Mouse (Mus musculus): ENCODE measurements around the gene Kmt2c.
"Not testable (repeated sequence)": the region's sequence is repeated elsewhere in the genome, so short reads cannot be mapped to it uniquely, and the experiment has no call there.

Kmt2c gene

GRCm38 (mm10) chr5:25367126-25367525, 131.5 kb downstream of the Kmt2c start:
- DNase-seq, result no peak

- DNase-seq, result no peak
Measured at GRCm38 (mm10) chr5:25353509-25353908, 145.1 kb downstream of the Kmt2c start.

- no peak for DNase-seq
Measured at GRCm38 (mm10) chr5:25331322-25331721, 167.3 kb downstream of the Kmt2c start.

- DNase-seq, result peak; percentile 25 to 34
Measured at GRCm38 (mm10) chr5:25313881-25314280, 184.7 kb downstream of the Kmt2c start.

- DNase-seq, result no peak
Measured at GRCm38 (mm10) chr5:25310226-25310625, 188.4 kb downstream of the Kmt2c start.

GRCm38 (mm10) chr5:25296830-25297229, 201.8 kb downstream of the Kmt2c start:
- DNase-seq, result no peak

- no peak for DNase-seq
Measured at GRCm38 (mm10) chr5:25283988-25284387, 214.6 kb downstream of the Kmt2c start.

GRCm38 (mm10) chr5:25276365-25276764, 222.2 kb downstream of the Kmt2c start:
- no peak for DNase-seq

- DNase-seq, result no peak
Measured at GRCm38 (mm10) chr5:25275629-25276028, 223.0 kb downstream of the Kmt2c start.

GRCm38 (mm10) chr5:25268258-25268888, 230.2 kb downstream of the Kmt2c start:
- DNase-seq, result no peak

- no peak for DNase-seq
Measured at GRCm38 (mm10) chr5:25262266-25262665, 236.3 kb downstream of the Kmt2c start.

GRCm38 (mm10) chr5:25261452-25261851, 237.1 kb downstream of the Kmt2c start:
- DNase-seq, result peak in 1 of 2 experiments; percentile 39

GRCm38 (mm10) chr5:25256686-25257085, 241.9 kb downstream of the Kmt2c start:
- DNase-seq, result no peak

- DNase-seq, result no peak
Measured at GRCm38 (mm10) chr5:25254491-25254890, 244.1 kb downstream of the Kmt2c start.

- DNase-seq, result no peak
Measured at GRCm38 (mm10) chr5:25252825-25253544, 245.6 kb downstream of the Kmt2c start.

- peak; percentile 21 to 46 for DNase-seq
Measured at GRCm38 (mm10) chr5:25252423-25252822, 246.2 kb downstream of the Kmt2c start.

- no peak for DNase-seq
Measured at GRCm38 (mm10) chr5:25247036-25247435, 251.5 kb downstream of the Kmt2c start.

- DNase-seq, result no peak
Measured at GRCm38 (mm10) chr5:25246473-25246865, 252.1 kb downstream of the Kmt2c start.

GRCm38 (mm10) chr5:25245806-25246472, 252.6 kb downstream of the Kmt2c start:
- DNase-seq, result no peak

- DNase-seq, result no peak
Measured at GRCm38 (mm10) chr5:25243101-25243500, 255.5 kb downstream of the Kmt2c start.

- DNase-seq, result not testable (repeated sequence)
Measured at GRCm38 (mm10) chr5:25224377-25224776, 274.2 kb downstream of the Kmt2c start.

- peak; percentile 91 to 95 for DNase-seq
Measured at GRCm38 (mm10) chr5:25222752-25223702, 275.6 kb downstream of the Kmt2c start, which contains the start of gene E130116L18Rik. Gene E130116L18Rik, minus strand, starts transcription at chr5:25223153.
